Mouse (Mus musculus) lung, postnatal 10 days (tissue): Measurements from ENCODE around the gene Klf13.
A peak's percentile ranks its signal among the peaks of the same experiment; 100 is the strongest.

Source experiments
- DNase-seq: peaks from one replicate; pipeline ENCODE4 v3.0.0; 2021

Gene Klf13

GRCm38 (mm10) chr7:63905190-63905589 is 33.5 kb downstream of the Klf13 start:
- no peak for DNase-seq

- DNase-seq: no peak
Measured at GRCm38 (mm10) chr7:63903635-63904380, 34.9 kb downstream of the Klf13 start.

- DNase-seq: no peak
Measured at GRCm38 (mm10) chr7:63902604-63903210, 36.0 kb downstream of the Klf13 start.

GRCm38 (mm10) chr7:63901942-63902341 is 36.8 kb downstream of the Klf13 start:
- DNase-seq: no peak

- no peak for DNase-seq
Measured at GRCm38 (mm10) chr7:63901346-63901745, 37.4 kb downstream of the Klf13 start.

GRCm38 (mm10) chr7:63900411-63900810 is 38.3 kb downstream of the Klf13 start:
- no peak for DNase-seq

GRCm38 (mm10) chr7:63899925-63900324 is 38.8 kb downstream of the Klf13 start:
- DNase-seq: no peak

- DNase-seq: no peak
Measured at GRCm38 (mm10) chr7:63898201-63898600, 40.5 kb downstream of the Klf13 start.

- no peak for DNase-seq
Measured at GRCm38 (mm10) chr7:63897655-63898054, 41.1 kb downstream of the Klf13 start.

- peak; percentile 96 for DNase-seq
Measured at GRCm38 (mm10) chr7:63896968-63897468, 41.7 kb downstream of the Klf13 start.

- no peak for DNase-seq
Measured at GRCm38 (mm10) chr7:63896276-63896967, 42.3 kb downstream of the Klf13 start.

GRCm38 (mm10) chr7:63895223-63895622 is 43.5 kb downstream of the Klf13 start:
- DNase-seq: no peak

GRCm38 (mm10) chr7:63894662-63895061 is 44.1 kb downstream of the Klf13 start:
- no peak for DNase-seq

- DNase-seq: no peak
Measured at GRCm38 (mm10) chr7:63893729-63894128, 45.0 kb downstream of the Klf13 start.

GRCm38 (mm10) chr7:63893201-63893600 is 45.5 kb downstream of the Klf13 start:
- DNase-seq: no peak

GRCm38 (mm10) chr7:63891488-63892075 is 47.1 kb downstream of the Klf13 start:
- DNase-seq: no peak

- DNase-seq: no peak
Measured at GRCm38 (mm10) chr7:63889116-63889975, 49.4 kb downstream of the Klf13 start.

GRCm38 (mm10) chr7:63888674-63889073 is 50.0 kb downstream of the Klf13 start:
- DNase-seq: no peak

GRCm38 (mm10) chr7:63887602-63888123 is 51.1 kb downstream of the Klf13 start:
- no peak for DNase-seq

- peak; percentile 70 for DNase-seq
Measured at GRCm38 (mm10) chr7:63887034-63887551, 51.6 kb downstream of the Klf13 start.

GRCm38 (mm10) chr7:63885025-63885424 is 53.7 kb downstream of the Klf13 start:
- no peak for DNase-seq

- no peak for DNase-seq
Measured at GRCm38 (mm10) chr7:63882739-63883138, 56.0 kb downstream of the Klf13 start.
